ENCODE assay signal across 17 mouse cellular contexts in the genomic region with DNA sequence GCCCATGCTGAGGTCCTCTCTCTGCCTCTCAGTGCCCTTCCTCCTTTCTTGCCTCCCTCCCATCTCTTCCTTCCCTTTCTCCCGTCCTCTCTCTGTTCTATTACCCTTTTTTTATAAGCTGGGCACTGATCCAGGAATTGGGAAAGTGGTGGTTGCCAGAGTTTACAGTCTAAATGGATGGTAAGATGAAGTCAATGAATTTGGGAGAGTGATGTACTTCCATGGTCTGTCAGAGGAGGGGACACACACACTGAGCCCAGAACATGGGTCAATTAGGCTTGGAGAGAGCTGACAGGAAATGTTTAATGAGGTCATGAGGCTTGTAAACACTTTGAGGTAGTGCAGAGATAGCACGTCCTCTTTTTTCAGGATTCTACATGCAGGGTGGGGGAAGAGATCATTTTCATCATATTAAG. TPM values are rescaled to one million over a fixed set of nuclear protein-coding genes. Genes with fewer than 3 reads are reported as not detected.
A peak's percentile ranks its signal among the peaks of the same experiment; 100 is the strongest.
DNase-seq lines count a peak whose midpoint lies in the region; ATAC-seq and TF ChIP-seq lines count a peak whose summit lies in the region.
"Had no signal": no experiment of that assay in that cellular context is flagged by ENCODE, and none has a peak within 500 bp of the region (broad histone marks: within the 10 kb centered on the region; RNA-seq: fewer than 3 reads in every experiment).

No protein-coding gene starts in this region.

- H3K36me3 ChIP-seq in hindbrain, postnatal 0 days (ENCODE audit: insufficient read depth, low read length) = no peaks in the 10 kb centered on the region
- no peaks in the 10 kb centered on the region for H3K36me3 ChIP-seq in hindbrain, embryonic 16.5 days (ENCODE audit: control insufficient read depth, insufficient read depth, low read length)
- H3K36me3 ChIP-seq in lung, postnatal 0 days (ENCODE audit: insufficient read depth, low read length) = no peaks in the 10 kb centered on the region
- H3K36me3 ChIP-seq: limb, embryonic 15.5 days had no signal

- no peaks in the 10 kb centered on the region for H3K9me3 ChIP-seq in hindbrain, postnatal 0 days (ENCODE audit: low read length)
- no peaks in the 10 kb centered on the region for H3K9me3 ChIP-seq in hindbrain, embryonic 16.5 days (ENCODE audit: control insufficient read depth, low read length)
- no peaks in the 10 kb centered on the region for H3K9me3 ChIP-seq in lung, postnatal 0 days (ENCODE audit: low read length)
- H3K9me3 ChIP-seq: limb, embryonic 15.5 days had no signal

- no peak overlapping the region for H3K27ac ChIP-seq in hindbrain, postnatal 0 days
- no peak overlapping the region for H3K27ac ChIP-seq in hindbrain, embryonic 16.5 days (ENCODE audit: low read depth, low read length)
- no peak overlapping the region for H3K27ac ChIP-seq in lung, postnatal 0 days (ENCODE audit: low read length)
- H3K27ac ChIP-seq: left cerebral cortex, adult 2 months; limb, embryonic 15.5 days had no signal

- no peaks in the 10 kb centered on the region for H3K4me1 ChIP-seq in hindbrain, postnatal 0 days (ENCODE audit: insufficient read depth, low read length)
- H3K4me1 ChIP-seq in hindbrain, embryonic 16.5 days (ENCODE audit: control insufficient read depth, insufficient read depth, low read depth, low read length) = 0 out of 2 replicates have a peak, but pooled peaks cover 2% of the 10 kb centered on the region
- no peaks in the 10 kb centered on the region for H3K4me1 ChIP-seq in lung, postnatal 0 days (ENCODE audit: insufficient read depth, low read depth, low read length)

- TF ChIP-seq POLR2A in brain, embryonic 14.5 days (IDR thresholded peaks at IDR 0.05; ENCODE audit: borderline replicate concordance, extremely low read depth, insufficient read depth, insufficient read length, poor library complexity, severe bottlenecking) = no peak

- H3K27me3 ChIP-seq in hindbrain, postnatal 0 days (ENCODE audit: insufficient read depth, low read length) = no peaks in the 10 kb centered on the region
- H3K27me3 ChIP-seq in hindbrain, embryonic 16.5 days (replicated peaks; ENCODE audit: control insufficient read depth, insufficient read depth, low read length) = no peaks in the 10 kb centered on the region
- H3K27me3 ChIP-seq in lung, postnatal 0 days (replicated peaks; ENCODE audit: insufficient read depth, low read length) = no peaks in the 10 kb centered on the region
- H3K27me3 ChIP-seq: limb, embryonic 15.5 days had no signal

- peak; percentile 12 for DNase-seq in hindbrain, postnatal 0 days (ENCODE audit: low spot score)
- DNase-seq in lung, postnatal 0 days (ENCODE audit: low spot score) = peak; percentile 32
- DNase-seq in lung, postnatal 36 days = no peak
- peak; percentile 27 for DNase-seq in brain, embryonic 14.5 days (ENCODE audit: low read depth)
- DNase-seq in left cerebral cortex, adult 18-20 months (ENCODE audit: low spot score in 2 of 2) = no peak
- no peak for DNase-seq in thymus, adult 18-20 months
- DNase-seq: cerebellum, adult 9-11 months; gastrocnemius, postnatal 36 days; kidney, postnatal 4 days; right cerebral cortex, postnatal 14 days; thymus, adult 2 months had no signal

- H3K9ac ChIP-seq in hindbrain, postnatal 0 days (replicated peaks; ENCODE audit: low read length) = no peak overlapping the region
- no peak overlapping the region for H3K9ac ChIP-seq in hindbrain, embryonic 16.5 days (ENCODE audit: low read depth, low read length)
- no peak overlapping the region for H3K9ac ChIP-seq in lung, postnatal 0 days (replicated peaks; ENCODE audit: low read depth)
- H3K9ac ChIP-seq: limb, embryonic 15.5 days had no signal

- H3K4me3 ChIP-seq in hindbrain, postnatal 0 days (ENCODE audit: low read length) = no peak overlapping the region
- no peak overlapping the region for H3K4me3 ChIP-seq in hindbrain, embryonic 16.5 days (ENCODE audit: low read length)
- H3K4me3 ChIP-seq in lung, postnatal 0 days (ENCODE audit: low read depth, low read length) = no peak overlapping the region
- H3K4me3 ChIP-seq: erythroblast, embryonic 14.5 days; left cerebral cortex, adult 2 months; limb, embryonic 15.5 days had no signal

- TF ChIP-seq EP300 in lung, postnatal 0 days (IDR thresholded peaks at IDR 0.05) = no peak

- H3K4me2 ChIP-seq in hindbrain, postnatal 0 days (ENCODE audit: low read depth, low read length) = no peak overlapping the region
- H3K4me2 ChIP-seq in hindbrain, embryonic 16.5 days (ENCODE audit: low read length) = no peak overlapping the region
- no peak overlapping the region for H3K4me2 ChIP-seq in lung, postnatal 0 days (replicated peaks; ENCODE audit: low read depth, low read length)
- H3K4me2 ChIP-seq: limb, embryonic 15.5 days; midbrain, embryonic 11.5 days had no signal

- 20% methylated on average over 2 of the region's 2 CpGs for WGBS in hindbrain, postnatal 0 days
- 30% methylated on average over 2 of the region's 2 CpGs for WGBS in hindbrain, embryonic 16.5 days
- 11% methylated on average over 2 of the region's 2 CpGs for WGBS in lung, postnatal 0 days

- ATAC-seq in hindbrain, postnatal 0 days = no peak
- no peak for ATAC-seq in hindbrain, embryonic 16.5 days
- no peak; the same call in 1 of the 2 replicates for ATAC-seq in lung, postnatal 0 days
- ATAC-seq in megakaryocyte progenitor cell, adult 5-6 weeks (replicated peaks; ENCODE audit: poor library complexity) = peak; percentile 78

- TF ChIP-seq CTCF in hindbrain, postnatal 0 days (IDR thresholded peaks at IDR 0.05; ENCODE audit: low read depth) = no peak
- TF ChIP-seq CTCF in lung, postnatal 0 days (IDR thresholded peaks at IDR 0.05) = peak; percentile 37; the same call in 1 of the 2 replicates
- TF ChIP-seq CTCF in brain, embryonic 14.5 days (IDR thresholded peaks at IDR 0.05; ENCODE audit: borderline replicate concordance, extremely low read depth, insufficient read depth, insufficient read length) = no peak

RNA-seq across cellular contexts. Expression of a gene that starts 28.6 kb away (rescaled TPM):
- not detected in 2 replicates for total RNA-seq in hindbrain, postnatal 0 days (2014; rRNA removed)
- 0.43 and 1.5 TPM in 2 replicates for polyA plus RNA-seq in hindbrain, postnatal 0 days (2015; fragmentation: Nextera tagmentation; extraction: Ambion mirVana)
- polyA plus RNA-seq in hindbrain, embryonic 16.5 days (2015; fragmentation: Nextera tagmentation; extraction: Ambion mirVana) = 0.56 and 0.66 TPM in 2 replicates
- 2.6 and 3.2 TPM in 2 replicates for polyA plus RNA-seq in lung, postnatal 0 days (2015; fragmentation: Nextera tagmentation; extraction: Ambion mirVana)
- polyA plus RNA-seq in brain, embryonic 14.5 days (2012; rRNA removed) = 0.36 and 0.39 TPM in 2 replicates
- not detected in 2 replicates for total RNA-seq in megakaryocyte progenitor cell, adult 5-6 weeks (2015)
- 1.5 TPM in 1 of 2 replicates, not detected in the other for total RNA-seq in megakaryocyte progenitor cell, adult 5-6 weeks (2017)
- under 1 TPM; 0.65 to 0.80 TPM for total RNA-seq in left cerebral cortex, adult 18-20 months (2021)
- total RNA-seq: gastrocnemius, postnatal 36 days had no signal

RNA-seq across cellular contexts. Expression of a gene that starts 28.9 kb away (rescaled TPM):
- 112 and 132 TPM in 2 replicates for total RNA-seq in hindbrain, postnatal 0 days (2014; rRNA removed)
- polyA plus RNA-seq in hindbrain, postnatal 0 days (2015; fragmentation: Nextera tagmentation; extraction: Ambion mirVana) = 41.6 and 43.5 TPM in 2 replicates
- polyA plus RNA-seq in hindbrain, embryonic 16.5 days (2015; fragmentation: Nextera tagmentation; extraction: Ambion mirVana) = 20.7 and 21.8 TPM in 2 replicates
- 86.3 and 92.5 TPM in 2 replicates for polyA plus RNA-seq in lung, postnatal 0 days (2015; fragmentation: Nextera tagmentation; extraction: Ambion mirVana)
- polyA plus RNA-seq in brain, embryonic 14.5 days (2012; rRNA removed) = 67.8 and 72.2 TPM in 2 replicates
- 89.6 and 90.6 TPM in 2 replicates for total RNA-seq in megakaryocyte progenitor cell, adult 5-6 weeks (2015)
- total RNA-seq in megakaryocyte progenitor cell, adult 5-6 weeks (2017) = 145 and 148 TPM in 2 replicates
- 10 to 100 TPM; 56.6 to 57.9 TPM for total RNA-seq in left cerebral cortex, adult 18-20 months (2021)

RNA-seq across cellular contexts. Expression of a gene that starts 43.9 kb away (rescaled TPM):
- total RNA-seq in hindbrain, postnatal 0 days (2014; rRNA removed) = 24.9 and 34.3 TPM in 2 replicates
- polyA plus RNA-seq in hindbrain, postnatal 0 days (2015; fragmentation: Nextera tagmentation; extraction: Ambion mirVana) = 69.7 and 78.2 TPM in 2 replicates
- polyA plus RNA-seq in hindbrain, embryonic 16.5 days (2015; fragmentation: Nextera tagmentation; extraction: Ambion mirVana) = 82.4 and 85.0 TPM in 2 replicates
- polyA plus RNA-seq in lung, postnatal 0 days (2015; fragmentation: Nextera tagmentation; extraction: Ambion mirVana) = 65.5 and 68.5 TPM in 2 replicates
- polyA plus RNA-seq in brain, embryonic 14.5 days (2012; rRNA removed) = 31.3 and 35.9 TPM in 2 replicates
- 62.7 and 76.9 TPM in 2 replicates for total RNA-seq in megakaryocyte progenitor cell, adult 5-6 weeks (2015)
- total RNA-seq in megakaryocyte progenitor cell, adult 5-6 weeks (2017) = 80.0 and 130 TPM in 2 replicates
- total RNA-seq in left cerebral cortex, adult 18-20 months (2021) = 10 to 100 TPM; 47.3 to 49.0 TPM

Comparison
In these comparisons a context has a peak if more than half of its experiments do, and no peak if none do; other contexts are left out.
1. DNase-seq: peak in hindbrain, postnatal 0 days (single experiment), lung, postnatal 0 days (single experiment) and brain, embryonic 14.5 days (single experiment); none in lung, postnatal 36 days (single experiment), left cerebral cortex, adult 18-20 months (0 of 2) and thymus, adult 18-20 months (0 of 2).